ENCODE assay signal across 9 mouse cellular contexts in genomic region chr3:130494665-130495396, GRCm38 (mm10).
DNase-seq lines count a peak whose midpoint lies in the region; ATAC-seq and TF ChIP-seq lines count a peak whose summit lies in the region.
"Had no signal": no experiment of that assay in that cellular context is flagged by ENCODE, and none has a peak within 500 bp of the region (broad histone marks: within the 10 kb centered on the region; RNA-seq: fewer than 3 reads in every experiment).

No protein-coding gene starts in this region.

- DNase-seq in layer of hippocampus, adult 2 months (ENCODE audit: low spot score in 2 of 2): no peak
- DNase-seq in layer of hippocampus, postnatal 14 days (ENCODE audit: low spot score in 2 of 2): no peak
- peak; percentile 1 for DNase-seq in cerebellum, adult 11 months
- peak; percentile 52 for DNase-seq in limb, embryonic 14.5 days (ENCODE audit: low spot score)
- no peak for DNase-seq in ovary, postnatal 36 days (ENCODE audit: low spot score)
- no peak for DNase-seq in right cerebral cortex, postnatal 36 days (ENCODE audit: low spot score in 2 of 2)

- WGBS in forebrain, embryonic 15.5 days: 63% methylated on average over 20 of the region's 20 CpGs
- WGBS in limb, embryonic 14.5 days: 62% methylated on average over 20 of the region's 20 CpGs

- no peak for TF ChIP-seq POLR2A in limb, embryonic 14.5 days (IDR thresholded peaks at IDR 0.05; ENCODE audit: borderline replicate concordance, extremely low read depth, insufficient read depth, insufficient read length)
- TF ChIP-seq POLR2A in myocyte (IDR thresholded peaks at IDR 0.05; ENCODE audit: insufficient read length, low read depth): no peak

- no peak overlapping the region for H3K9ac ChIP-seq in forebrain, embryonic 15.5 days (replicated peaks)
- no peak overlapping the region for H3K9ac ChIP-seq in limb, embryonic 14.5 days (ENCODE audit: low read depth, low read length, severe bottlenecking)
- H3K9ac ChIP-seq: limb, embryonic 15.5 days had no signal

- H3ac ChIP-seq in myocyte (ENCODE audit: control insufficient read depth, insufficient read length): no peak overlapping the region

- no peaks in the 10 kb centered on the region for H3K9me3 ChIP-seq in forebrain, embryonic 15.5 days
- no peaks in the 10 kb centered on the region for H3K9me3 ChIP-seq in limb, embryonic 14.5 days (ENCODE audit: control insufficient read depth, low read length)
- H3K9me3 ChIP-seq: limb, embryonic 15.5 days had no signal

- 0 out of 2 replicates have a peak, but pooled peaks have one; percentile 38 for ATAC-seq in forebrain, embryonic 15.5 days (replicated peaks)
- ATAC-seq in limb, embryonic 14.5 days (ENCODE audit: low FRiP score, low read depth): peak; percentile 62; the same call in 1 of the 2 replicates

- TF ChIP-seq CTCF in layer of hippocampus, adult 2 months (conservative IDR thresholded peaks at IDR 0.05): peak; percentile 66

- no peaks in the 10 kb centered on the region for H3K4me1 ChIP-seq in forebrain, embryonic 15.5 days
- peaks cover 8% of the 10 kb centered on the region; the same call in 1 of the 2 replicates for H3K4me1 ChIP-seq in limb, embryonic 14.5 days (ENCODE audit: control insufficient read depth, insufficient read depth, low read length)
- H3K4me1 ChIP-seq: limb, embryonic 15.5 days had no signal

- no peak overlapping the region for H3K4me3 ChIP-seq in layer of hippocampus, adult 2 months
- no peak overlapping the region for H3K4me3 ChIP-seq in forebrain, embryonic 15.5 days
- no peak overlapping the region for H3K4me3 ChIP-seq in limb, embryonic 14.5 days (replicated peaks; ENCODE audit: low read length)
- no peak overlapping the region for H3K4me3 ChIP-seq in myocyte
- H3K4me3 ChIP-seq: limb, embryonic 15.5 days had no signal

- no peaks in the 10 kb centered on the region for H3K27me3 ChIP-seq in forebrain, embryonic 15.5 days
- H3K27me3 ChIP-seq in limb, embryonic 14.5 days (ENCODE audit: control insufficient read depth, insufficient read depth, low read length): no peaks in the 10 kb centered on the region
- no peaks in the 10 kb centered on the region for H3K27me3 ChIP-seq in myocyte (ENCODE audit: control insufficient read depth, insufficient read depth, insufficient read length)
- H3K27me3 ChIP-seq: limb, embryonic 15.5 days had no signal

- H3K27ac ChIP-seq in layer of hippocampus, adult 2 months: no peak overlapping the region
- no peak overlapping the region for H3K27ac ChIP-seq in forebrain, embryonic 15.5 days (replicated peaks)
- no peak overlapping the region for H3K27ac ChIP-seq in limb, embryonic 14.5 days (replicated peaks; ENCODE audit: low read depth, low read length)
- H3K27ac ChIP-seq: limb, embryonic 15.5 days had no signal

- H3K4me2 ChIP-seq in forebrain, embryonic 15.5 days (replicated peaks): no peak overlapping the region
- no peak overlapping the region for H3K4me2 ChIP-seq in limb, embryonic 14.5 days (replicated peaks; ENCODE audit: low read depth, low read length, severe bottlenecking)
- peak overlapping the region; percentile 30 for H3K4me2 ChIP-seq in myocyte (ENCODE audit: low read depth)
- H3K4me2 ChIP-seq: limb, embryonic 15.5 days had no signal

- H3K79me2 ChIP-seq in myocyte (ENCODE audit: control insufficient read depth, insufficient read depth): no peaks in the 10 kb centered on the region

- H3K36me3 ChIP-seq in forebrain, embryonic 15.5 days: no peaks in the 10 kb centered on the region
- H3K36me3 ChIP-seq in limb, embryonic 14.5 days (ENCODE audit: control insufficient read depth, insufficient read depth, low read length): no peaks in the 10 kb centered on the region
- H3K36me3 ChIP-seq in myocyte (ENCODE audit: control insufficient read depth, insufficient read depth): no peaks in the 10 kb centered on the region
- H3K36me3 ChIP-seq: limb, embryonic 15.5 days had no signal

TF ChIP-seq in myocyte, 11 proteins besides CTCF, POLR2A, EP300 and RAD21:
- TF ChIP-seq MAX (IDR thresholded peaks at IDR 0.05; ENCODE audit: low read depth) (no peak), MYOG (IDR thresholded peaks at IDR 0.05; ENCODE audit: control insufficient read depth in 1 of 3, insufficient read depth in 1 of 3, insufficient read length in 2 of 3, low read depth in 2 of 3) (no peak), MYOD1 (IDR thresholded peaks at IDR 0.05; ENCODE audit: control insufficient read depth in 1 of 3, insufficient read length in 2 of 3, low read depth in 2 of 3) (no peak), USF1 (IDR thresholded peaks at IDR 0.05; ENCODE audit: low read depth) (no peak), REST (IDR thresholded peaks at IDR 0.05; ENCODE audit: insufficient read depth, insufficient read length) (no peak), POLR2AphosphoS2 (IDR thresholded peaks at IDR 0.05; ENCODE audit: insufficient read length, low read depth) (no peak), TCF3 (IDR thresholded peaks at IDR 0.05; ENCODE audit: insufficient read length, low read depth) (no peak), CEBPB (IDR thresholded peaks at IDR 0.05; ENCODE audit: insufficient read depth, poor library complexity, severe bottlenecking) (no peak), E2F4 (IDR thresholded peaks at IDR 0.05; ENCODE audit: insufficient read depth) (no peak), TCF12 (IDR thresholded peaks at IDR 0.05; ENCODE audit: insufficient read depth, poor library complexity, severe bottlenecking) (no peak), SRF (IDR thresholded peaks at IDR 0.05; ENCODE audit: control insufficient read depth, insufficient read length, low read depth) (no peak)

Comparison
In these comparisons a context has a peak if more than half of its experiments do, and no peak if none do; other contexts are left out.
1. DNase-seq: peak in cerebellum, adult 11 months (single experiment) and limb, embryonic 14.5 days (single experiment); none in layer of hippocampus, adult 2 months (0 of 2), layer of hippocampus, postnatal 14 days (0 of 2), ovary, postnatal 36 days (single experiment) and right cerebral cortex, postnatal 36 days (0 of 2).